Mouse (Mus musculus) embryonic facial prominence, embryonic 13.5 days (tissue): ENCODE results near the gene Rapgef4. TPM values are rescaled to one million over a fixed set of nuclear protein-coding genes. Genes with fewer than 3 reads are reported as not detected.
A peak's percentile ranks its signal among the peaks of the same experiment; 100 is the strongest.

Experiments used
- ATAC-seq: fragments of 200-750 bp; cut with Nextera tagmentation; 2 replicates; pipeline ENCODE4 v1.8.0; 2017; ENCODE audit warnings: low read depth; ENCODE audit not compliant: insufficient number of reproducible peaks, insufficient read depth, low FRiP score, low TSS enrichment
- H3K27ac ChIP-seq: fragments of 300-500 bp; sonication (generic); 2 replicates; pipeline ENCODE4 v1.5.1; 2015; ENCODE audit warnings: moderate library complexity, mild to moderate bottlenecking, inconsistent platforms
- H3K27me3 ChIP-seq: fragments of 300-500 bp; sonication (generic); 2 replicates; pipeline ENCODE4 v1.6.1; 2015; ENCODE audit warnings: mild to moderate bottlenecking, inconsistent platforms
- H3K36me3 ChIP-seq: fragments of 300-500 bp; sonication (generic); 2 replicates; pipeline ENCODE4 v1.6.1; 2015; ENCODE audit warnings: mild to moderate bottlenecking, inconsistent platforms
- H3K4me1 ChIP-seq: fragments of 300-500 bp; sonication (generic); 2 replicates; pipeline ENCODE4 v1.6.1; 2015; ENCODE audit warnings: inconsistent platforms
- H3K4me2 ChIP-seq: fragments of 300-500 bp; sonication (generic); 2 replicates; pipeline ENCODE4 v1.6.1; 2015; ENCODE audit warnings: moderate library complexity, mild to moderate bottlenecking, inconsistent platforms
- H3K4me3 ChIP-seq: fragments of 300-500 bp; sonication (generic); 2 replicates; pipeline ENCODE4 v1.5.1; 2015; ENCODE audit warnings: mild to moderate bottlenecking, inconsistent platforms
- H3K9ac ChIP-seq: fragments of 300-500 bp; sonication (generic); 2 replicates; pipeline ENCODE4 v1.6.1; 2015; ENCODE audit warnings: mild to moderate bottlenecking, inconsistent platforms
- H3K9me3 ChIP-seq: fragments of 300-500 bp; sonication (generic); 2 replicates; pipeline ENCODE4 v1.6.1; 2016; ENCODE audit warnings: inconsistent platforms
- WGBS: fragments of 180-500 bp; shearing (Covaris S2); methylation state at CpG from one replicate; pipeline ENCODE4 v1.1.7; 2015; ENCODE audit warnings: mixed read lengths; 5-methylcytosine and 5-hydroxymethylcytosine counted together
- polyA plus RNA-seq: library from polyadenylated mRNA; unstranded; fragments of >200 nt; fragmentation: Nextera tagmentation; extraction: Ambion mirVana; gene quantifications from 2 replicates; pipeline ENCODE4 v1.2.1, GENCODE M21; 2015

The Rapgef4 gene
- polyA plus RNA-seq, 1 experiment from 2014 or later = 3.0 TPM

- H3K27ac ChIP-seq = no peak overlapping the region
- H3K4me3 ChIP-seq = no peak overlapping the region
- peaks cover 4% of the 10 kb centered on the region; the same call in 1 of the 2 replicates for H3K27me3 ChIP-seq
- no peak for ATAC-seq
- no peaks in the 10 kb centered on the region for H3K9me3 ChIP-seq
- H3K4me2 ChIP-seq = no peak overlapping the region
- no peak overlapping the region for H3K9ac ChIP-seq
- 95% methylated on average over 2 of the region's 2 CpGs for WGBS
- H3K36me3 ChIP-seq = no peaks in the 10 kb centered on the region
- H3K4me1 ChIP-seq = peaks cover 31% of the 10 kb centered on the region
Measured at GRCm38 (mm10) chr2:72090061-72090460, 109.0 kb downstream of the Rapgef4 start.

- Histone ChIP-seq H3K4me3 (no peak overlapping the region), H3K9ac (no peak overlapping the region), H3K9me3 (no peaks in the 10 kb centered on the region), H3K27me3 (peaks cover 6% of the 10 kb centered on the region; the same call in 1 of the 2 replicates), H3K27ac (no peak overlapping the region), H3K4me2 (no peak overlapping the region), H3K4me1 (peaks cover 32% of the 10 kb centered on the region), H3K36me3 (no peaks in the 10 kb centered on the region)
- ATAC-seq = no peak
- 41% methylated on average over 3 of the region's 3 CpGs for WGBS
Measured at GRCm38 (mm10) chr2:72092046-72092445, 111.0 kb downstream of the Rapgef4 start.

GRCm38 (mm10) chr2:72093402-72094037 lies 112.5 kb downstream of the Rapgef4 start:
- Histone ChIP-seq H3K27ac (no peak overlapping the region), H3K27me3 (peaks cover 6% of the 10 kb centered on the region; the same call in 1 of the 2 replicates), H3K9me3 (no peaks in the 10 kb centered on the region), H3K4me1 (peaks cover 32% of the 10 kb centered on the region), H3K4me2 (peak overlapping the region; percentile 49), H3K4me3 (peak overlapping the region; percentile 17), H3K36me3 (no peaks in the 10 kb centered on the region), H3K9ac (0 out of 2 replicates have a peak overlapping the region, but pooled peaks have one; percentile 27)
- no peak for ATAC-seq
- WGBS = 44% methylated on average over 20 of the region's 20 CpGs

- H3K9ac ChIP-seq = no peak overlapping the region
- no peaks in the 10 kb centered on the region for H3K9me3 ChIP-seq
- H3K4me2 ChIP-seq = peak overlapping the region; percentile 49
- peaks cover 32% of the 10 kb centered on the region for H3K4me1 ChIP-seq
- H3K36me3 ChIP-seq = no peaks in the 10 kb centered on the region
- 79% methylated on average over 8 of the region's 8 CpGs for WGBS
- peaks cover 6% of the 10 kb centered on the region; the same call in 1 of the 2 replicates for H3K27me3 ChIP-seq
- H3K4me3 ChIP-seq = no peak overlapping the region
- ATAC-seq = no peak
- no peak overlapping the region for H3K27ac ChIP-seq
Measured at GRCm38 (mm10) chr2:72094038-72094437, 113.0 kb downstream of the Rapgef4 start.

- H3K27me3 ChIP-seq = peaks cover 6% of the 10 kb centered on the region; the same call in 1 of the 2 replicates
- H3K9ac ChIP-seq = no peak overlapping the region
- no peaks in the 10 kb centered on the region for H3K9me3 ChIP-seq
- H3K27ac ChIP-seq = no peak overlapping the region
- H3K36me3 ChIP-seq = no peaks in the 10 kb centered on the region
- 77% methylated on average over 7 of the region's 7 CpGs for WGBS
- no peak overlapping the region for H3K4me3 ChIP-seq
- no peak for ATAC-seq
- peaks cover 32% of the 10 kb centered on the region for H3K4me1 ChIP-seq
- H3K4me2 ChIP-seq = no peak overlapping the region
Measured at GRCm38 (mm10) chr2:72094446-72094845, 113.4 kb downstream of the Rapgef4 start.

GRCm38 (mm10) chr2:72095002-72095401 lies 114.0 kb downstream of the Rapgef4 start:
- Histone ChIP-seq H3K27ac (no peak overlapping the region), H3K4me2 (no peak overlapping the region), H3K36me3 (no peaks in the 10 kb centered on the region), H3K4me3 (no peak overlapping the region), H3K4me1 (peaks cover 32% of the 10 kb centered on the region), H3K27me3 (peaks cover 6% of the 10 kb centered on the region; the same call in 1 of the 2 replicates), H3K9ac (no peak overlapping the region), H3K9me3 (no peaks in the 10 kb centered on the region)
- WGBS = 67% methylated on average over 6 of the region's 6 CpGs
- ATAC-seq = no peak

- Histone ChIP-seq H3K27me3 (peaks cover 6% of the 10 kb centered on the region; the same call in 1 of the 2 replicates), H3K9me3 (no peaks in the 10 kb centered on the region)
- ATAC-seq = no peak
Measured at GRCm38 (mm10) chr2:72096345-72096744, 115.3 kb downstream of the Rapgef4 start.

GRCm38 (mm10) chr2:72098366-72098765 lies 117.3 kb downstream of the Rapgef4 start:
- Histone ChIP-seq H3K36me3 (no peaks in the 10 kb centered on the region), H3K4me2 (no peak overlapping the region), H3K4me1 (peaks cover 20% of the 10 kb centered on the region), H3K27me3 (peaks cover 3% of the 10 kb centered on the region; the same call in 1 of the 2 replicates), H3K9me3 (no peaks in the 10 kb centered on the region), H3K27ac (no peak overlapping the region), H3K4me3 (no peak overlapping the region), H3K9ac (no peak overlapping the region)
- 90% methylated on average over 8 of the region's 8 CpGs for WGBS
- ATAC-seq = no peak

More at GRCm38 (mm10) chr2:72096345-72096744, 115.3 kb downstream of the Rapgef4 start:
- Histone ChIP-seq H3K9ac (no peak overlapping the region), H3K27ac (no peak overlapping the region), H3K4me1 (peaks cover 32% of the 10 kb centered on the region), H3K4me3 (no peak overlapping the region), H3K4me2 (no peak overlapping the region), H3K36me3 (no peaks in the 10 kb centered on the region)
- WGBS = 44% methylated on average over 3 of the region's 3 CpGs

GRCm38 (mm10) chr2:72104604-72105003 lies 123.6 kb downstream of the Rapgef4 start:
- Histone ChIP-seq H3K27me3 (no peaks in the 10 kb centered on the region), H3K4me3 (no peak overlapping the region)
- WGBS = 77% methylated on average over 8 of the region's 8 CpGs

GRCm38 (mm10) chr2:72107525-72108180 lies 126.6 kb downstream of the Rapgef4 start:
- no peaks in the 10 kb centered on the region for H3K9me3 ChIP-seq
- no peak for ATAC-seq
- 0 out of 2 replicates have a peak, but pooled peaks cover 8% of the 10 kb centered on the region for H3K4me1 ChIP-seq
- H3K27me3 ChIP-seq = no peaks in the 10 kb centered on the region
- WGBS = 62% methylated on average over 12 of the region's 12 CpGs
- H3K27ac ChIP-seq = no peak overlapping the region
- no peak overlapping the region for H3K9ac ChIP-seq
- H3K4me3 ChIP-seq = no peak overlapping the region
- H3K36me3 ChIP-seq = no peaks in the 10 kb centered on the region
- H3K4me2 ChIP-seq = no peak overlapping the region

More at GRCm38 (mm10) chr2:72104604-72105003, 123.6 kb downstream of the Rapgef4 start:
- no peak for ATAC-seq
- H3K9me3 ChIP-seq = no peaks in the 10 kb centered on the region
- no peak overlapping the region for H3K4me2 ChIP-seq
- no peak overlapping the region for H3K27ac ChIP-seq
- H3K9ac ChIP-seq = no peak overlapping the region
- no peaks in the 10 kb centered on the region for H3K36me3 ChIP-seq
- H3K4me1 ChIP-seq = 0 out of 2 replicates have a peak, but pooled peaks cover 8% of the 10 kb centered on the region

- Histone ChIP-seq H3K36me3 (no peaks in the 10 kb centered on the region), H3K9ac (no peak overlapping the region), H3K27ac (no peak overlapping the region), H3K9me3 (no peaks in the 10 kb centered on the region), H3K4me1 (peaks cover 2% of the 10 kb centered on the region; the same call in 1 of the 2 replicates), H3K4me2 (no peak overlapping the region), H3K27me3 (no peaks in the 10 kb centered on the region), H3K4me3 (no peak overlapping the region)
- no peak for ATAC-seq
- 57% methylated on average over 4 of the region's 4 CpGs for WGBS
Measured at GRCm38 (mm10) chr2:72108448-72109312, 127.6 kb downstream of the Rapgef4 start.
